Mouse (Mus musculus) yolk sac, embryonic 10.5 days (tissue): ENCODE measurements around the gene Dst.

Source experiments
- DNase-seq: peaks from one replicate; pipeline ENCODE4 v3.0.0-alpha.2; 2017; ENCODE audit warnings: low spot score

Dst gene

GRCm38 (mm10) chr1:34030330-34031021, 122.5 kb downstream of the Dst start:
- no peak for DNase-seq

GRCm38 (mm10) chr1:34033052-34033451, 125.0 kb downstream of the Dst start:
- no peak for DNase-seq

- DNase-seq, result no peak
Measured at GRCm38 (mm10) chr1:34033478-34033877, 125.5 kb downstream of the Dst start.

GRCm38 (mm10) chr1:34033958-34034357, 125.9 kb downstream of the Dst start:
- no peak for DNase-seq

- no peak for DNase-seq
Measured at GRCm38 (mm10) chr1:34036111-34036510, 128.1 kb downstream of the Dst start.

GRCm38 (mm10) chr1:34038571-34038970, 130.5 kb downstream of the Dst start:
- no peak for DNase-seq

GRCm38 (mm10) chr1:34040049-34040448, 132.0 kb downstream of the Dst start:
- no peak for DNase-seq

GRCm38 (mm10) chr1:34040901-34041721, 133.1 kb downstream of the Dst start:
- DNase-seq, result no peak

- DNase-seq, result no peak
Measured at GRCm38 (mm10) chr1:34042299-34042698, 134.3 kb downstream of the Dst start.

GRCm38 (mm10) chr1:34043327-34043726, 135.3 kb downstream of the Dst start:
- DNase-seq, result no peak

- DNase-seq, result no peak
Measured at GRCm38 (mm10) chr1:34043836-34044550, 136.0 kb downstream of the Dst start.

GRCm38 (mm10) chr1:34044675-34045074, 136.7 kb downstream of the Dst start:
- DNase-seq, result no peak

GRCm38 (mm10) chr1:34047285-34047684, 139.3 kb downstream of the Dst start:
- no peak for DNase-seq

GRCm38 (mm10) chr1:34051251-34051650, 143.2 kb downstream of the Dst start:
- DNase-seq, result no peak

GRCm38 (mm10) chr1:34052422-34052821, 144.4 kb downstream of the Dst start:
- no peak for DNase-seq

GRCm38 (mm10) chr1:34054970-34055369, 146.9 kb downstream of the Dst start:
- DNase-seq, result no peak

GRCm38 (mm10) chr1:34056658-34057057, 148.6 kb downstream of the Dst start:
- no peak for DNase-seq

GRCm38 (mm10) chr1:34059231-34059630, 151.2 kb downstream of the Dst start:
- DNase-seq, result no peak

GRCm38 (mm10) chr1:34060446-34060845, 152.4 kb downstream of the Dst start:
- no peak for DNase-seq

GRCm38 (mm10) chr1:34061078-34061477, 153.1 kb downstream of the Dst start:
- DNase-seq, result peak; percentile 70

- no peak for DNase-seq
Measured at GRCm38 (mm10) chr1:34061860-34062259, 153.8 kb downstream of the Dst start.

- no peak for DNase-seq
Measured at GRCm38 (mm10) chr1:34063943-34064342, 155.9 kb downstream of the Dst start.

GRCm38 (mm10) chr1:34065551-34066048, 157.6 kb downstream of the Dst start:
- no peak for DNase-seq
